Mouse (Mus musculus): Measurements from ENCODE around the gene Bach1. TPM values are rescaled to one million over a fixed set of nuclear protein-coding genes. Genes with fewer than 3 reads are reported as not detected.
"Not testable (repeated sequence)": the region's sequence is repeated elsewhere in the genome, so short reads cannot be mapped to it uniquely, and the experiment has no call there.

Gene Bach1
- polyA plus RNA-seq, 1 experiment from 2014 or later = 30.2 TPM

GRCm38 (mm10) chr16:87671336-87671735 is 27.4 kb upstream of the Bach1 start:
- no peak overlapping the region for H3K9ac ChIP-seq (ENCODE audit: low read depth, low read length)
- H3K4me2 ChIP-seq (replicated peaks; ENCODE audit: low read depth, low read length) = no peak overlapping the region
- no peak overlapping the region for H3K27ac ChIP-seq (ENCODE audit: low read depth, low read length)
- H3K4me1 ChIP-seq (replicated peaks; ENCODE audit: control insufficient read depth, insufficient read depth, low read length) = no peaks in the 10 kb centered on the region
- DNase-seq (ENCODE audit: low spot score) = no peak
- 85% methylated on average over 12 of the region's 12 CpGs for WGBS
- no peaks in the 10 kb centered on the region for H3K36me3 ChIP-seq (ENCODE audit: control insufficient read depth, insufficient read depth, low read length)
- H3K4me3 ChIP-seq (ENCODE audit: low read depth, low read length) = no peak overlapping the region
- H3K27me3 ChIP-seq (ENCODE audit: control insufficient read depth, insufficient read depth, low read length) = no peaks in the 10 kb centered on the region
- no peaks in the 10 kb centered on the region for H3K9me3 ChIP-seq (ENCODE audit: control insufficient read depth, low read length)
- ATAC-seq (ENCODE audit: low FRiP score) = no peak

- no peak overlapping the region for H3K4me2 ChIP-seq (replicated peaks; ENCODE audit: low read depth, low read length)
- no peaks in the 10 kb centered on the region for H3K9me3 ChIP-seq (ENCODE audit: control insufficient read depth, low read length)
- no peak for ATAC-seq (ENCODE audit: low FRiP score)
- H3K9ac ChIP-seq (ENCODE audit: low read depth, low read length) = no peak overlapping the region
- H3K4me1 ChIP-seq (replicated peaks; ENCODE audit: control insufficient read depth, insufficient read depth, low read length) = no peaks in the 10 kb centered on the region
- WGBS = 87% methylated on average over 7 of the region's 7 CpGs
- H3K27ac ChIP-seq (ENCODE audit: low read depth, low read length) = no peak overlapping the region
- no peak for DNase-seq (ENCODE audit: low spot score)
- no peak overlapping the region for H3K4me3 ChIP-seq (ENCODE audit: low read depth, low read length)
- H3K27me3 ChIP-seq (ENCODE audit: control insufficient read depth, insufficient read depth, low read length) = no peaks in the 10 kb centered on the region
- H3K36me3 ChIP-seq (ENCODE audit: control insufficient read depth, insufficient read depth, low read length) = no peaks in the 10 kb centered on the region
Observed at GRCm38 (mm10) chr16:87673155-87673554, 25.6 kb upstream of the Bach1 start.

- H3K4me1 ChIP-seq (replicated peaks; ENCODE audit: control insufficient read depth, insufficient read depth, low read length) = no peaks in the 10 kb centered on the region
- no peaks in the 10 kb centered on the region for H3K9me3 ChIP-seq (ENCODE audit: control insufficient read depth, low read length)
- H3K4me3 ChIP-seq (ENCODE audit: low read depth, low read length) = no peak overlapping the region
- DNase-seq (ENCODE audit: low spot score) = no peak
- H3K27me3 ChIP-seq (ENCODE audit: control insufficient read depth, insufficient read depth, low read length) = no peaks in the 10 kb centered on the region
- ATAC-seq (ENCODE audit: low FRiP score) = no peak
- no peak overlapping the region for H3K4me2 ChIP-seq (replicated peaks; ENCODE audit: low read depth, low read length)
- H3K27ac ChIP-seq (ENCODE audit: low read depth, low read length) = no peak overlapping the region
- WGBS = 70% methylated on average over 10 of the region's 10 CpGs
- no peak overlapping the region for H3K9ac ChIP-seq (ENCODE audit: low read depth, low read length)
- H3K36me3 ChIP-seq (ENCODE audit: control insufficient read depth, insufficient read depth, low read length) = no peaks in the 10 kb centered on the region
Observed at GRCm38 (mm10) chr16:87676182-87676581, 22.6 kb upstream of the Bach1 start.

GRCm38 (mm10) chr16:87678667-87679066 is 20.1 kb upstream of the Bach1 start:
- H3K27me3 ChIP-seq (ENCODE audit: control insufficient read depth, insufficient read depth, low read length) = no peaks in the 10 kb centered on the region
- WGBS = 71% methylated on average over 11 of the region's 11 CpGs
- no peaks in the 10 kb centered on the region for H3K36me3 ChIP-seq (ENCODE audit: control insufficient read depth, insufficient read depth, low read length)
- H3K9me3 ChIP-seq (ENCODE audit: control insufficient read depth, low read length) = no peaks in the 10 kb centered on the region
- no peak overlapping the region for H3K9ac ChIP-seq (ENCODE audit: low read depth, low read length)
- H3K4me3 ChIP-seq (ENCODE audit: low read depth, low read length) = no peak overlapping the region
- DNase-seq (ENCODE audit: low spot score) = no peak
- no peak overlapping the region for H3K4me2 ChIP-seq (replicated peaks; ENCODE audit: low read depth, low read length)
- no peaks in the 10 kb centered on the region for H3K4me1 ChIP-seq (replicated peaks; ENCODE audit: control insufficient read depth, insufficient read depth, low read length)
- no peak overlapping the region for H3K27ac ChIP-seq (ENCODE audit: low read depth, low read length)
- ATAC-seq (ENCODE audit: low FRiP score) = no peak

DNA sequence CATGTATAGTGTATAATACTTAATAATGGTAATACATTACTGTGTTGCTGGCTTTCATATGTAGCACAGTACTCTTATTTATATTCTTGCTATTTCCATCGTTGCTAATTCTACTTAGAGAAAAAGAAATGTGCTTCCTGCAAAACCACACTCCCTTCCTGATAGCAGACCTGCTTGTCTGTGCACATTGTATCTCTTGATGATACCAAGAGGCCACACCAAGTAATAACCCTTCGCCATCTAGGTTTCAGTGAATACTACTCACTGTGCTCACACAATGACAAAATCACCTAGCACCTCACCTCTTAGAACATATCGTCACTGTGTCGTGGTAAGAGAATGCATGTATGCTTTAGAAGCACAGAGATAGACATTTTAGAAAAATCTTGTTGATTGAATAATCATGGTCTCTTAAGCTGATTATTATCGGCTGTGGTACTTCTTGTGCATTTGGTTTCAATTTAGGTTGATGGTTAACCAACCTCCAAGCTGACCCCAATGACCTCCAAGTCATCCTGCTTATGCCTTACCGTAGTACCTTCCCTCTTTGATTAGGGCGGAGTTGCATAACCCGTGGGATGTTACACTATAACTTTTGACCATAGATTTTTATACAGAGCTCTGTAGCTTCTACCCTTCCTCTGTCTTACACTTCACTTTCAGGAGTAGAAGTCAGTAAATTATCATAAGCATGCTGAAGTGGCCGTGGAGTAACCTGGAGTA is 17.7 kb upstream of the Bach1 start:
- Histone ChIP-seq H3K4me3 (ENCODE audit: low read depth, low read length) (no peak overlapping the region), H3K9ac (ENCODE audit: low read depth, low read length) (no peak overlapping the region), H3K4me2 (replicated peaks; ENCODE audit: low read depth, low read length) (no peak overlapping the region), H3K27me3 (ENCODE audit: control insufficient read depth, insufficient read depth, low read length) (no peaks in the 10 kb centered on the region), H3K4me1 (replicated peaks; ENCODE audit: control insufficient read depth, insufficient read depth, low read length) (no peaks in the 10 kb centered on the region), H3K27ac (ENCODE audit: low read depth, low read length) (no peak overlapping the region), H3K9me3 (ENCODE audit: control insufficient read depth, low read length) (no peaks in the 10 kb centered on the region), H3K36me3 (ENCODE audit: control insufficient read depth, insufficient read depth, low read length) (no peaks in the 10 kb centered on the region)
- no peak for ATAC-seq (ENCODE audit: low FRiP score)
- 90% methylated on average over 9 of the region's 9 CpGs for whole genome bisulfite sequencing
- no peak for DNase-seq (ENCODE audit: low spot score)

DNA sequence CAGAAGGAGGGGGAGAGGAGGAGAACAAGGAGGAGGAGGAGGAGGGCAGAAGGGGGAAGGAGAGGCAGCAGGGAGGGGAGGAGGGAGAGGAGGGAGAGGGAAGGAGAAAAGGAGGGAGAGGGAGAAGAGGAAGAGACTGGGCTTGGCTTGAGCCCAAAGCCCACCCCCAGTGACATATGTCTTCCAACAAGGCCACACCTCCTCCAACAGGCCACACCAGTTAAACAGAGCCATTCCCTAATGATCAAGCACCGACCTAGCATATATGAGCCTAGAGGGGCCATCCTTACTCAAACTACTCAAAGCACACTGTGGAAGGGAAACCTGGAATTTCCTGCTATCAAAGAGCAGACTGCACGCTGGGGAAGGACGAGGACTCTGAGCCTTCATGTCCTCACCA is 16.9 kb upstream of the Bach1 start:
- Histone ChIP-seq H3K27me3 (ENCODE audit: control insufficient read depth, insufficient read depth, low read length) (no peaks in the 10 kb centered on the region), H3K27ac (ENCODE audit: low read depth, low read length) (no peak overlapping the region), H3K4me2 (replicated peaks; ENCODE audit: low read depth, low read length) (no peak overlapping the region), H3K36me3 (ENCODE audit: control insufficient read depth, insufficient read depth, low read length) (no peaks in the 10 kb centered on the region), H3K4me3 (ENCODE audit: low read depth, low read length) (no peak overlapping the region), H3K9ac (ENCODE audit: low read depth, low read length) (no peak overlapping the region), H3K4me1 (replicated peaks; ENCODE audit: control insufficient read depth, insufficient read depth, low read length) (no peaks in the 10 kb centered on the region), H3K9me3 (ENCODE audit: control insufficient read depth, low read length) (no peaks in the 10 kb centered on the region)
- 66% methylated on average over 3 of the region's 3 CpGs for WGBS
- ATAC-seq (ENCODE audit: low FRiP score) (no peak), DNase-seq (ENCODE audit: low spot score) (no peak)

DNA sequence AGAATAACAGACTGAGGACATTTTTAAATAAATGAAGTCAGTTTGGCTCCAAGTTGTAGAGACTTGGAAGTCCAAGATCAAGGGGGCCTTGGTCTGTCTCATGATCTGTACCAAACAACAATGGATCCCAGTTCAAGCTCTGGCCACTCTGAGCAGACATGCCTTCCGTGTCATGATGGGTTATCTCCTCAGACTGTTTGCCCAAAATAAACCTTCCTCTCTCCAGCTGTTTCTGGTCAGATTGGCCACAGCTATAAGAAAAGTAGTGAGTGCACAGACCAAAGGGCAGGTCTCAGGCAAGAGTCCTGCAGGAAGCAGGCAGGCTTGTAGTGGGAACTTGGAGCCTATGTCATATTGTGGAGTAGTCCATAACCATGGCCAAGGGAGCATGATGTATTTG is 12.3 kb upstream of the Bach1 start:
- Histone ChIP-seq H3K36me3 (ENCODE audit: control insufficient read depth, insufficient read depth, low read length) (no peaks in the 10 kb centered on the region), H3K4me1 (replicated peaks; ENCODE audit: control insufficient read depth, insufficient read depth, low read length) (no peaks in the 10 kb centered on the region), H3K9me3 (ENCODE audit: control insufficient read depth, low read length) (no peaks in the 10 kb centered on the region), H3K27me3 (ENCODE audit: control insufficient read depth, insufficient read depth, low read length) (no peaks in the 10 kb centered on the region), H3K9ac (ENCODE audit: low read depth, low read length) (no peak overlapping the region), H3K4me3 (ENCODE audit: low read depth, low read length) (no peak overlapping the region), H3K27ac (ENCODE audit: low read depth, low read length) (no peak overlapping the region), H3K4me2 (replicated peaks; ENCODE audit: low read depth, low read length) (no peak overlapping the region)
- 90% methylated on average over 1 of the region's 1 CpGs for WGBS
- no peak for DNase-seq (ENCODE audit: low spot score)
- no peak for ATAC-seq (ENCODE audit: low FRiP score)

GRCm38 (mm10) chr16:87687346-87687745 is 11.4 kb upstream of the Bach1 start:
- no peak for ATAC-seq (ENCODE audit: low FRiP score)
- 75% methylated on average over 3 of the region's 3 CpGs for WGBS
- no peak overlapping the region for H3K9ac ChIP-seq (ENCODE audit: low read depth, low read length)
- DNase-seq (ENCODE audit: low spot score) = no peak
- no peaks in the 10 kb centered on the region for H3K9me3 ChIP-seq (ENCODE audit: control insufficient read depth, low read length)
- no peaks in the 10 kb centered on the region for H3K27me3 ChIP-seq (ENCODE audit: control insufficient read depth, insufficient read depth, low read length)
- H3K4me1 ChIP-seq (replicated peaks; ENCODE audit: control insufficient read depth, insufficient read depth, low read length) = no peaks in the 10 kb centered on the region
- no peak overlapping the region for H3K27ac ChIP-seq (ENCODE audit: low read depth, low read length)
- H3K4me2 ChIP-seq (replicated peaks; ENCODE audit: low read depth, low read length) = no peak overlapping the region
- no peak overlapping the region for H3K4me3 ChIP-seq (ENCODE audit: low read depth, low read length)
- no peaks in the 10 kb centered on the region for H3K36me3 ChIP-seq (ENCODE audit: control insufficient read depth, insufficient read depth, low read length)

GRCm38 (mm10) chr16:87688328-87688727 is 10.4 kb upstream of the Bach1 start:
- not testable (repeated sequence) for DNase-seq (ENCODE audit: low spot score); H3K4me1 ChIP-seq (replicated peaks; ENCODE audit: control insufficient read depth, insufficient read depth, low read length); H3K4me2 ChIP-seq (replicated peaks; ENCODE audit: low read depth, low read length); H3K9me3 ChIP-seq (ENCODE audit: control insufficient read depth, low read length); H3K27ac ChIP-seq (ENCODE audit: low read depth, low read length); ATAC-seq (ENCODE audit: low FRiP score); H3K4me3 ChIP-seq (ENCODE audit: low read depth, low read length); H3K27me3 ChIP-seq (ENCODE audit: control insufficient read depth, insufficient read depth, low read length); H3K9ac ChIP-seq (ENCODE audit: low read depth, low read length); H3K36me3 ChIP-seq (ENCODE audit: control insufficient read depth, insufficient read depth, low read length)
- 100% methylated on average over 3 of the region's 3 CpGs for WGBS
